Mouse (Mus musculus): ENCODE measurements at regions not wholly inside any gene's neighbourhood (a gene's known extent, or its start where the extent isn't known, plus 50 kb on each side); places are given as distances from the start of the nearest gene placed in this dataset.
"Not testable (repeated sequence)": the region's sequence is repeated elsewhere in the genome, so short reads cannot be mapped to it uniquely, and the experiment has no call there.

DNA sequence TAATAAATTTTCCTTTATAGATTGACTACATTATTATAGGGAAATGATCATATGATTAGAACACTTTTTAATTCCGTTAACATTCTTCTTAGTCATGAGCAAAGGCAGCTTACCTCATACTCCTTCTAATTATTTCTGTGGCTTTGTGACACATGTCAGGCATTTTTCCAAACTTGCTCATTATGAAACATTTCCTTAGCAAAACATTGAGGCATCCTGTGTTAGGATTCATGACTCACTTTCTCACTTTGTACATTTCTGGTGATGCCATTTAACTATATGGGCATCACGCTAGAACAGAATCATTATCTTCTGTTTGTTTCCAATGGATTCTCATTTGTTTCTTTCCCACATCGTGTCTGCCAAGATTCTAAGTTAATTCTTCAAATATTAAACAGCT, 621.3 kb downstream of the Tecrl start:
- DNase-seq (ENCODE audit: extremely low read depth, insufficient read length, low spot score): peak; percentile 19

DNA sequence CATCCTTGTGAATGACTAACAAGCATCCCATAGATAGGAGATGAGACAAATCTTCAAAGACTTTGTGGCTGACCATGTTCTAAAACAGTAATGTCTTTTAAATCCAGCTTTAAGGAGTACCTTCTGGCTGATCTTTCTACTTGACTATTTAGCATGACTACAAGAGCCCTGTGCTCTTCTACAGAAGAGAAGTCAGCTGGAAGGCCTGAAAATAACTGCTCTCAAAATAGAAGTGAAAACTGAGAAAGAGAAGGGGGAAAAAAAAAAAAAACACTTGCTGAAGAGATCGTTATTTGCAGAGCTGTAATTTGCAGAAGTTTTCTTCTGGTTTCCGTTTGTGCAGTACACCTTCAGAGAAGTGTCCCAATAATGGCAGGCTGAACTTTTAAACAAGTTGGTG, 626.8 kb downstream of the Tecrl start:
- DNase-seq (ENCODE audit: extremely low read depth, insufficient read length, low spot score): no peak

DNA sequence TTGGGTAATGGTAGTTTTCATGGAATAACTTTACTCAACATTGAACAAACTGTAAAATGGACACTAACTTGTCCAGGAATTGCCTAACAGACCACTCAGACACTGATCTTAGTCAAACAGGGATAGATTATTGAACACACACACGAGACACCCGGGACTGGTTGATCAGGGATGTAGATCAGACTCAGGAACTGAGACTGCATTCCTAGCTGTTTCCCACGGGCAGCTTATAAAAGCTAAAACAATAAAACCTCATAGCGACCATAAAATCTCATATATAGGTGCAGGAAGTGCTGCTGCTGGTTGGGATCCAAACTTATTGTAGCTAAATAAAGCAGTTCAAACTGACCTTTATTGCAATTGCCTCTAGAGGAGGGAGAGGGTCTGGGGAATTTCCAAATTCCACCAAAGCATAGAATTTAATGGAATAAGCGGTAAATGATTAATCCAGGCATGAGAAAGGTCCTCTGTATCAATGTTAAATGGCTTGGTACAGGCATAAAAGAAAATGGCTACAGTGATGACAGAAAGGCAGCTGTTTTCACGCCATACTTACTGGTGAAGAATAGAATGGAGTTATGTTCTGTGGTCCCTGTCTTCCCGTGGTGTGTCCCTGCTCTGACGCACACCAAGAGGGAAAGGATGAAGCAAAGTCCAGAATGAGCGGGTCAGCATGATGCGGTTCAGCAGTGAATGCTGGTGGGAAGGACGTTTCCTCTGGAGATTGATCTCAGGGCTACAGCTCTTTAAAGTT, 627.6 kb downstream of the Tecrl start:
- DNase-seq (ENCODE audit: extremely low read depth, insufficient read length, low spot score): no peak

DNA sequence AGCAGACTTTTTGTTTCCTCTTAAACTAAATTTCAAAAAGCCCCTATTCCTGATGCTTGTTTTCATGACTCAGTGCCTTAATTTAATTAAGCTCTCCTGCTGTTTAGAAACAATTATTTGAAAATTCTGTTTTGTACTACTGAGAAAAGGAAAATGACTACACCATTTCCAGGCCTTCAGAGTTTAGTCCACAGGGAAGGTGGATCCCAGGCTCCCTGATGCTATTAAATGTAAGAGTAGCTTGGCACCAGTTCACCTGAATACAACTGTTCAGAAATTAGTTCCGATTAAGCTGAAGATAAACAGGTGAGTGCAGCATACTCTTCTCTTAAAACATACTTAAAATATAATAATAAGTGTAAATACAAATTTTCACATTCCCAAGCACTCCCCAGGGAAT, 639.3 kb downstream of the Tecrl start:
- no peak for DNase-seq (ENCODE audit: extremely low read depth, insufficient read length, low spot score)

DNA sequence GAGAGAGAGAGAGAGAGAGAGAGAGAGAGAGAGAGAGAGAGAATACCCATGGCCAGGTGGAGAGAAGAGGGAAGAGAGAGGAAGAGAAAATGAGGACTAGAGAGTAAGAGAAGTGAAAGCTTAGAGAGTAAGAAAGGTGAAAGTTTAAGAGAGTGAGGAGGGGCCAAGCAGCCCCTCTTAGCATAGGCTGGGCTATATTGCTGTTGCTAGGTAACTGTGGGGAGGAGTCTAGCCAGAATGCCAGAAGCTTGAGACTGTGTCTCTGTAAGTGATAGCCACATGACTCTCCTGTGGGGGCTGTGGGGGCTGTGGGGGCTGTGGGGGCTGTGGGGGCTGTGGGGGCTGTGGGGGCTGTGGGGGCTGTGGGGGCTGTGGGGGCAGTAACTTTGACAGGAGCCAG, 655.3 kb downstream of the Tecrl start:
- DNase-seq (ENCODE audit: extremely low read depth, insufficient read length, low spot score): not testable (repeated sequence)

DNA sequence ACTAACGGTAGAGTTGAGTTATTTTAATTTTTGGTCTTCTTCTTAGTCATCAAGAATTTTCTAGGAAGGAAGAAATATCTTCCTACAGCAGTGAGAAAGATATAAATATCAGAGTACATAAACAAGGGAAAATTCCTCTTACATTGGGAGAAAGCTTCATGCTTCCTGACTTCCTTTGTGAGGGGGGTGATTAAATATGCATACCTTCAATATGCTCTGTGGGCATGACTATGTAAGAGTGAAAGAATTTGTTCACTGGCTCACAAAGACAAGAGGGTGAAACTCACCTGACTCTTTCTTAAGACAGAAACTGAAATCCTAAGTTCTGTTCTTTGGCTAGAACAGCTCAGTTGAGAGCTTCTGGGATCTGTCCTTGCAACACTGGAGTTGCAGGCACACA, 656.1 kb downstream of the Tecrl start:
- DNase-seq (ENCODE audit: extremely low read depth, insufficient read length, low spot score): no peak

- DNase-seq (ENCODE audit: extremely low read depth, insufficient read length, low spot score): no peak
Measured at GRCm38 (mm10) chr5:82683437-82683836, 671.6 kb downstream of the Tecrl start.

GRCm38 (mm10) chr5:82664121-82664520, 690.9 kb downstream of the Tecrl start:
- no peak for DNase-seq (ENCODE audit: extremely low read depth, insufficient read length, low spot score)

DNA sequence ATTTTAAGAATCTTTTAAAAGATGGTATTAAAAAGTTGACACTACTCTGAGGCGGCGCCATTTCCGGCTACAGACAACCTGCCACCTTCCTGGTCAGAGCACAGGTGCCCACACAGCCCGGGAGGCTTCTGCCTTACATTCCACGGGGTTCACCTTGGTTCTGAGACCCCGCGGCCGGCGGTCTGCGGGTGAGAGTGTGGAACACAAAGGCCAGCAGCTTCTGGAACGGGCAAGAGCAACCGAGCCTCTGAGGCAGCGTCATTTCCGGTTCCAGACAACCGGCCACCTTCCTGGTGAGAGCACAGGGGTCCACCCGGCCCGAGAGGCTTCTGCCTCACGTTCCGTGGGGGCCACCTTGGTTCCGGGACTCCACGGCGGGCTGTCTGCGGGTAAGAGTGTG, 701.4 kb downstream of the Tecrl start:
- not testable (repeated sequence) for DNase-seq (ENCODE audit: extremely low read depth, insufficient read length, low spot score)

DNA sequence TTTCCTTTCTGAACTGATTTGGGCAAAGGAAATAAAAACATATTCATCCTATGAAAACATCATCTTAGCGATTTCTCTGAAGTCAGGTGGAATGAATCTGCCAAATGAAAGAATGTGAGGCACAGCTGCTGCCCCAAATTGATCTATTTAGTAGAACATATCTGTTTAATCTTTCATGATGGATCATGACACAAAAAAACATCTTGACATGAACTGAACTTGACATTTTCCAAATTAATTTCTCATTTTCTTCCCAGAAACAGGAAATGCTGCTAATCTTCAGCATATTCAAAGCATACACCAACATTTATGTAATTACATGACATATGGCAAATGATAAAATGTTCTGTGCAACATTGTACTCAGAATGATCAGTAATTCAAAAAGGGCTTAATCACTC, 734.9 kb downstream of the Tecrl start:
- no peak for DNase-seq (ENCODE audit: extremely low read depth, insufficient read length, low spot score)

All from 3134 (cell line).